Mouse (Mus musculus) hindbrain, embryonic 13.5 days (tissue): ENCODE measurements around the gene Timeless. TPM values are rescaled to one million over a fixed set of nuclear protein-coding genes. Genes with fewer than 3 reads are reported as not detected.
"Not testable (repeated sequence)": the region's sequence is repeated elsewhere in the genome, so short reads cannot be mapped to it uniquely, and the experiment has no call there.

ENCODE experiments used
- ATAC-seq: fragments of 200-750 bp; cut with Nextera tagmentation; 2 replicates; pipeline ENCODE4 v1.8.0; 2017; ENCODE audit warnings: moderate TSS enrichment; ENCODE audit not compliant: low FRiP score
- H3K27ac ChIP-seq: fragments of 300-500 bp; sonication (generic); 2 replicates; pipeline ENCODE4 v1.5.1; 2015; ENCODE audit warnings: inconsistent platforms, mild to moderate bottlenecking, moderate library complexity
- H3K27me3 ChIP-seq: fragments of 300-500 bp; sonication (generic); 2 replicates; pipeline ENCODE4 v1.6.1; 2015; ENCODE audit warnings: mild to moderate bottlenecking, inconsistent platforms
- H3K36me3 ChIP-seq: fragments of 300-500 bp; sonication (generic); 2 replicates; pipeline ENCODE4 v1.6.1; 2015; ENCODE audit warnings: mild to moderate bottlenecking, inconsistent platforms
- H3K4me1 ChIP-seq: fragments of 300-500 bp; sonication (generic); replicated peaks from 2 replicates; pipeline ENCODE4 v1.6.1; 2015; ENCODE audit warnings: inconsistent platforms
- H3K4me2 ChIP-seq: fragments of 300-500 bp; sonication (generic); 2 replicates; pipeline ENCODE4 v1.6.1; 2015; ENCODE audit warnings: inconsistent platforms, mild to moderate bottlenecking, moderate library complexity
- H3K4me3 ChIP-seq: fragments of 300-500 bp; sonication (generic); 2 replicates; pipeline ENCODE4 v1.5.1; 2015; ENCODE audit warnings: mild to moderate bottlenecking, inconsistent platforms
- H3K9ac ChIP-seq: fragments of 300-500 bp; sonication (generic); 2 replicates; pipeline ENCODE4 v1.6.1; 2015; ENCODE audit warnings: mild to moderate bottlenecking, inconsistent platforms
- H3K9me3 ChIP-seq: fragments of 300-500 bp; sonication (generic); 2 replicates; pipeline ENCODE4 v1.6.1; 2016; ENCODE audit warnings: inconsistent platforms
- WGBS: fragments of 180-500 bp; shearing (Covaris S2); methylation state at CpG from one replicate; pipeline ENCODE4 v1.1.7; 2015; 5-methylcytosine and 5-hydroxymethylcytosine counted together
- polyA plus RNA-seq: library from polyadenylated mRNA; unstranded; fragments of >200 nt; fragmentation: Nextera tagmentation; extraction: Ambion mirVana; gene quantifications from 2 replicates; pipeline ENCODE4 v1.2.1, GENCODE M21; 2015

The Timeless gene
- polyA plus RNA-seq, 1 experiment from 2014 or later, result 24.6 TPM

- ATAC-seq, result peak; percentile 94
- Histone ChIP-seq H3K27ac (peak overlapping the region; percentile 62), H3K4me2 (peak overlapping the region; percentile 98), H3K36me3 (no peaks in the 10 kb centered on the region), H3K4me1 (peaks cover 13% of the 10 kb centered on the region), H3K9ac (peak overlapping the region; percentile 84), H3K4me3 (peak overlapping the region; percentile 76), H3K27me3 (peaks cover 43% of the 10 kb centered on the region), H3K9me3 (no peaks in the 10 kb centered on the region)
- 1% methylated on average over 68 of the region's 79 CpGs for WGBS
These were observed 37.1 kb upstream of the Timeless start for GRCm38 (mm10) chr10:128194551-128195461.

- H3K36me3 ChIP-seq, result peaks cover 6% of the 10 kb centered on the region; the same call in 1 of the 2 replicates
- no peak overlapping the region for H3K4me3 ChIP-seq
- H3K9me3 ChIP-seq, result no peaks in the 10 kb centered on the region
- no peaks in the 10 kb centered on the region for H3K4me1 ChIP-seq
- H3K27ac ChIP-seq, result no peak overlapping the region
- WGBS, result 77% methylated on average over 6 of the region's 6 CpGs
- H3K9ac ChIP-seq, result no peak overlapping the region
- peaks cover 7% of the 10 kb centered on the region for H3K27me3 ChIP-seq
- ATAC-seq, result no peak
- H3K4me2 ChIP-seq, result no peak overlapping the region
These were observed 30.0 kb upstream of the Timeless start for GRCm38 (mm10) chr10:128201856-128202255.

- 91% methylated on average over 15 of the region's 15 CpGs for WGBS
- no peaks in the 10 kb centered on the region for H3K4me1 ChIP-seq
- no peak overlapping the region for H3K4me2 ChIP-seq
- no peak overlapping the region for H3K4me3 ChIP-seq
- H3K9ac ChIP-seq, result no peak overlapping the region
- no peak overlapping the region for H3K27ac ChIP-seq
- peaks cover 13% of the 10 kb centered on the region for H3K36me3 ChIP-seq
- no peaks in the 10 kb centered on the region for H3K9me3 ChIP-seq
- H3K27me3 ChIP-seq, result no peaks in the 10 kb centered on the region
- no peak for ATAC-seq
These were observed 26.9 kb upstream of the Timeless start for GRCm38 (mm10) chr10:128204941-128205340.

- no peak overlapping the region for H3K4me2 ChIP-seq
- peaks cover 2% of the 10 kb centered on the region for H3K27me3 ChIP-seq
- H3K9ac ChIP-seq, result no peak overlapping the region
- ATAC-seq, result no peak
- peaks cover 13% of the 10 kb centered on the region for H3K36me3 ChIP-seq
- H3K27ac ChIP-seq, result no peak overlapping the region
- WGBS, result 94% methylated on average over 10 of the region's 10 CpGs
- H3K4me3 ChIP-seq, result no peak overlapping the region
- peaks cover 14% of the 10 kb centered on the region for H3K4me1 ChIP-seq
- no peaks in the 10 kb centered on the region for H3K9me3 ChIP-seq
These were observed 23.5 kb upstream of the Timeless start for GRCm38 (mm10) chr10:128208326-128208725.

- H3K9me3 ChIP-seq, result no peaks in the 10 kb centered on the region
- H3K36me3 ChIP-seq, result peaks cover 13% of the 10 kb centered on the region
- ATAC-seq, result no peak
- no peak overlapping the region for H3K27ac ChIP-seq
- H3K4me1 ChIP-seq, result peaks cover 14% of the 10 kb centered on the region
- H3K27me3 ChIP-seq, result peaks cover 13% of the 10 kb centered on the region
- no peak overlapping the region for H3K4me2 ChIP-seq
- WGBS, result 92% methylated on average over 11 of the region's 11 CpGs
- H3K9ac ChIP-seq, result no peak overlapping the region
- H3K4me3 ChIP-seq, result no peak overlapping the region
These were observed 22.4 kb upstream of the Timeless start for GRCm38 (mm10) chr10:128209311-128210009.

GRCm38 (mm10) chr10:128210131-128210530 lies 21.7 kb upstream of the Timeless start:
- H3K4me2 ChIP-seq, result no peak overlapping the region
- ATAC-seq, result no peak
- H3K27ac ChIP-seq, result no peak overlapping the region
- WGBS, result 93% methylated on average over 2 of the region's 2 CpGs
- peaks cover 16% of the 10 kb centered on the region for H3K27me3 ChIP-seq
- H3K4me1 ChIP-seq, result peaks cover 14% of the 10 kb centered on the region
- peaks cover 13% of the 10 kb centered on the region for H3K36me3 ChIP-seq
- no peaks in the 10 kb centered on the region for H3K9me3 ChIP-seq
- H3K9ac ChIP-seq, result peak overlapping the region; percentile 76; the same call in 1 of the 2 replicates
- no peak overlapping the region for H3K4me3 ChIP-seq

GRCm38 (mm10) chr10:128210954-128211353 lies 20.9 kb upstream of the Timeless start:
- H3K4me2 ChIP-seq, result peak overlapping the region; percentile 79
- H3K4me1 ChIP-seq, result peaks cover 14% of the 10 kb centered on the region
- no peaks in the 10 kb centered on the region for H3K9me3 ChIP-seq
- 0 out of 2 replicates have a peak, but pooled peaks have one; percentile 40 for ATAC-seq
- H3K9ac ChIP-seq, result peak overlapping the region; percentile 76
- whole genome bisulfite sequencing, result 37% methylated on average over 14 of the region's 14 CpGs
- H3K4me3 ChIP-seq, result peak overlapping the region; percentile 58
- H3K27me3 ChIP-seq, result peaks cover 16% of the 10 kb centered on the region
- H3K36me3 ChIP-seq, result peaks cover 13% of the 10 kb centered on the region
- no peak overlapping the region for H3K27ac ChIP-seq

- Histone ChIP-seq H3K4me1 (peaks cover 14% of the 10 kb centered on the region), H3K4me2 (peak within 1 kb of the TSS; percentile 79), H3K9me3 (no peaks in the 10 kb centered on the region), H3K9ac (peak within 1 kb of the TSS; percentile 76), H3K36me3 (peaks cover 11% of the 10 kb centered on the region), H3K27me3 (peaks cover 16% of the 10 kb centered on the region), H3K27ac (peak within 1 kb of the TSS; percentile 49; the same call in 1 of the 2 replicates), H3K4me3 (peak within 1 kb of the TSS; percentile 58)
- peak; percentile 94 for ATAC-seq
- WGBS, result under 1% methylated on average over 30 of the region's 30 CpGs
These were observed 20.3 kb upstream of the Timeless start, which contains the start of gene Spryd4 for GRCm38 (mm10) chr10:128211390-128212108. TSS of gene Spryd4 (minus strand) at chr10:128211807.

GRCm38 (mm10) chr10:128212148-128212547 lies 19.7 kb upstream of the Timeless start:
- H3K9me3 ChIP-seq, result no peaks in the 10 kb centered on the region
- peak overlapping the region; percentile 79 for H3K4me2 ChIP-seq
- WGBS, result 46% methylated on average over 6 of the region's 6 CpGs
- H3K27ac ChIP-seq, result peak overlapping the region; percentile 49; the same call in 1 of the 2 replicates
- peak overlapping the region; percentile 76 for H3K9ac ChIP-seq
- H3K4me3 ChIP-seq, result peak overlapping the region; percentile 58
- H3K27me3 ChIP-seq, result peaks cover 16% of the 10 kb centered on the region
- peaks cover 6% of the 10 kb centered on the region; the same call in 1 of the 2 replicates for H3K36me3 ChIP-seq
- peaks cover 14% of the 10 kb centered on the region for H3K4me1 ChIP-seq
- 0 out of 2 replicates have a peak, but pooled peaks have one; percentile 16 for ATAC-seq

GRCm38 (mm10) chr10:128212871-128213323 lies 19.0 kb upstream of the Timeless start:
- H3K4me2 ChIP-seq, result peak overlapping the region; percentile 50
- no peak overlapping the region for H3K27ac ChIP-seq
- no peaks in the 10 kb centered on the region for H3K9me3 ChIP-seq
- H3K27me3 ChIP-seq, result peaks cover 16% of the 10 kb centered on the region
- 0 out of 2 replicates have a peak, but pooled peaks cover 4% of the 10 kb centered on the region for H3K36me3 ChIP-seq
- under 1% methylated on average over 18 of the region's 18 CpGs for WGBS
- H3K4me3 ChIP-seq, result peak overlapping the region; percentile 21
- H3K4me1 ChIP-seq, result peaks cover 14% of the 10 kb centered on the region
- no peak overlapping the region for H3K9ac ChIP-seq
- ATAC-seq, result 0 out of 2 replicates have a peak, but pooled peaks have one; percentile 15

GRCm38 (mm10) chr10:128214112-128214511 lies 17.8 kb upstream of the Timeless start:
- not testable (repeated sequence) for H3K9ac ChIP-seq, H3K27ac ChIP-seq, H3K36me3 ChIP-seq, H3K4me3 ChIP-seq, H3K9me3 ChIP-seq, ATAC-seq, H3K4me2 ChIP-seq
- Histone ChIP-seq H3K27me3 (peaks cover 16% of the 10 kb centered on the region), H3K4me1 (peaks cover 14% of the 10 kb centered on the region)
- WGBS, result 93% methylated on average over 4 of the region's 4 CpGs
